ENCODE assay signal across 25 mouse cellular contexts in the genomic region with DNA sequence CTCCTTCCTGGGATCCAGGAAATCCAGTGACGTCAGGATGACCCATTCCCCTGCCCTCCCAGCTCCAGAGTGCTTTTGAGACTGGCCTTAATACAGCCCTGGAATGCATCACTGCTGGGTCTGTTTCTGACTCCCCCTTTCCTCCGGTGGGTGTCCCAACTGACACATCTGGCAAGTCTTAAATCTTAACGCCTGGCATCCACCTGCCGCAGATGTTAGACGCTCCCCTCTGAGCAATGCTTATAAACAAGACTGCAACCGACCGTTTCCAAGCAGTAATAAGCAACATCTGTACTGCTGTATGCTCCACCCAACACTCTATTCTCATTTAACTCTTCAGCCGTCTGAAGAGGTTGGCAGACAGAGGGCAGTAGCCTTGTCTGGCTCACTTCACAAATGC.
DNase-seq lines count a peak whose midpoint lies in the region; ATAC-seq and TF ChIP-seq lines count a peak whose summit lies in the region.
"Had no signal": no experiment of that assay in that cellular context is flagged by ENCODE, and none has a peak within 500 bp of the region (broad histone marks: within the 10 kb centered on the region; RNA-seq: fewer than 3 reads in every experiment).

No protein-coding gene starts in this region.

- H3K27ac ChIP-seq in forebrain, postnatal 0 days (ENCODE audit: low read depth, low read length): no peak overlapping the region
- no peak overlapping the region for H3K27ac ChIP-seq in forebrain, embryonic 15.5 days (replicated peaks)
- H3K27ac ChIP-seq in embryonic facial prominence, embryonic 11.5 days (replicated peaks; ENCODE audit: low read depth, low read length): no peak overlapping the region
- H3K27ac ChIP-seq in limb, embryonic 10.5 days: no peak overlapping the region
- H3K27ac ChIP-seq: heart, embryonic 13.5 days; liver, embryonic 13.5 days; macrophage; midbrain, embryonic 12.5 days; neural tube, embryonic 15.5 days; stomach, embryonic 15.5 days had no signal

- WGBS in forebrain, postnatal 0 days: 67% methylated on average over 8 of the region's 8 CpGs
- 77% methylated on average over 8 of the region's 8 CpGs for WGBS in forebrain, embryonic 15.5 days
- WGBS in embryonic facial prominence, embryonic 11.5 days: 37% methylated on average over 8 of the region's 8 CpGs
- 15% methylated on average over 8 of the region's 8 CpGs for WGBS in limb, embryonic 10.5 days

- H3K4me1 ChIP-seq in forebrain, postnatal 0 days (ENCODE audit: insufficient read depth): no peaks in the 10 kb centered on the region
- H3K4me1 ChIP-seq in forebrain, embryonic 15.5 days: peaks cover 23% of the 10 kb centered on the region
- peaks cover 2% of the 10 kb centered on the region; the same call in 1 of the 2 replicates for H3K4me1 ChIP-seq in embryonic facial prominence, embryonic 11.5 days (ENCODE audit: control insufficient read depth, insufficient read depth, low read length)
- H3K4me1 ChIP-seq in limb, embryonic 10.5 days: peaks cover 60% of the 10 kb centered on the region
- H3K4me1 ChIP-seq: liver, embryonic 13.5 days had no signal

- no peak overlapping the region for H3K9ac ChIP-seq in forebrain, postnatal 0 days
- H3K9ac ChIP-seq in forebrain, embryonic 15.5 days (replicated peaks): no peak overlapping the region
- no peak overlapping the region for H3K9ac ChIP-seq in embryonic facial prominence, embryonic 11.5 days (replicated peaks; ENCODE audit: low read length)
- H3K9ac ChIP-seq: heart, embryonic 13.5 days; liver, embryonic 13.5 days; lung, embryonic 14.5 days; midbrain, embryonic 12.5 days; neural tube, embryonic 15.5 days; stomach, embryonic 15.5 days had no signal

- DNase-seq in forebrain, postnatal 0 days: no peak
- DNase-seq in 3T3-L1 (ENCODE audit: low read depth, low spot score): peak; percentile 29
- DNase-seq in embryonic facial prominence, embryonic 11.5 days (ENCODE audit: low spot score): peak; percentile 75
- peak; percentile 77 for DNase-seq in limb, embryonic 10.5 days (ENCODE audit: low spot score)
- no peak for DNase-seq in ovary, postnatal 36 days (ENCODE audit: low spot score)
- no peak for DNase-seq in gastrocnemius, postnatal 25 days
- DNase-seq: adrenal gland, postnatal 36 days; cerebellum, adult 18-20 months; heart, adult 11 months; heart, postnatal 4 days; kidney, adult 2 months; kidney, postnatal 10 days; liver, embryonic 13.5 days; lung, embryonic 14.5 days; thymus, adult 2 months had no signal

- no peak overlapping the region for H3K4me2 ChIP-seq in forebrain, postnatal 0 days (ENCODE audit: low read depth)
- H3K4me2 ChIP-seq in forebrain, embryonic 15.5 days (replicated peaks): no peak overlapping the region
- no peak overlapping the region for H3K4me2 ChIP-seq in embryonic facial prominence, embryonic 11.5 days (ENCODE audit: low read depth, low read length)
- H3K4me2 ChIP-seq: heart, embryonic 13.5 days; liver, embryonic 13.5 days; lung, embryonic 14.5 days; midbrain, embryonic 12.5 days; neural tube, embryonic 15.5 days; stomach, embryonic 15.5 days had no signal

- no peaks in the 10 kb centered on the region for H3K9me3 ChIP-seq in forebrain, postnatal 0 days (ENCODE audit: low read length)
- no peaks in the 10 kb centered on the region for H3K9me3 ChIP-seq in forebrain, embryonic 15.5 days
- no peaks in the 10 kb centered on the region for H3K9me3 ChIP-seq in embryonic facial prominence, embryonic 11.5 days (replicated peaks; ENCODE audit: control insufficient read depth, low read length)
- H3K9me3 ChIP-seq in limb, embryonic 10.5 days (replicated peaks): no peaks in the 10 kb centered on the region
- H3K9me3 ChIP-seq: heart, embryonic 13.5 days; liver, embryonic 13.5 days; midbrain, embryonic 12.5 days; neural tube, embryonic 15.5 days; stomach, embryonic 15.5 days had no signal

- H3K27me3 ChIP-seq in forebrain, postnatal 0 days (ENCODE audit: insufficient read depth, low read length): no peaks in the 10 kb centered on the region
- H3K27me3 ChIP-seq in forebrain, embryonic 15.5 days: no peaks in the 10 kb centered on the region
- peaks cover 2% of the 10 kb centered on the region; the same call in 1 of the 2 replicates for H3K27me3 ChIP-seq in embryonic facial prominence, embryonic 11.5 days (ENCODE audit: control insufficient read depth, insufficient read depth, low read length)
- H3K27me3 ChIP-seq in limb, embryonic 10.5 days (ENCODE audit: low read depth, poor library complexity, severe bottlenecking): peaks cover 66% of the 10 kb centered on the region

- H3K36me3 ChIP-seq in forebrain, postnatal 0 days (ENCODE audit: insufficient read depth): no peaks in the 10 kb centered on the region
- H3K36me3 ChIP-seq in forebrain, embryonic 15.5 days: no peaks in the 10 kb centered on the region
- H3K36me3 ChIP-seq in embryonic facial prominence, embryonic 11.5 days (replicated peaks; ENCODE audit: control insufficient read depth, insufficient read depth, low read depth, low read length): no peaks in the 10 kb centered on the region
- H3K36me3 ChIP-seq in limb, embryonic 10.5 days: no peaks in the 10 kb centered on the region
- H3K36me3 ChIP-seq: heart, embryonic 13.5 days; liver, embryonic 13.5 days; midbrain, embryonic 12.5 days; neural tube, embryonic 15.5 days; stomach, embryonic 15.5 days had no signal

- no peak overlapping the region for H3K4me3 ChIP-seq in forebrain, postnatal 0 days (ENCODE audit: low read depth, low read length)
- no peak overlapping the region for H3K4me3 ChIP-seq in forebrain, embryonic 15.5 days
- no peak overlapping the region for H3K4me3 ChIP-seq in embryonic facial prominence, embryonic 11.5 days (ENCODE audit: low read depth, low read length)
- no peak overlapping the region for H3K4me3 ChIP-seq in limb, embryonic 10.5 days
- H3K4me3 ChIP-seq: erythroblast, embryonic 14.5 days; heart, embryonic 13.5 days; liver, embryonic 13.5 days; midbrain, embryonic 12.5 days; neural tube, embryonic 15.5 days; stomach, embryonic 15.5 days had no signal

- no peak for ATAC-seq in forebrain, postnatal 0 days
- no peak for ATAC-seq in forebrain, embryonic 15.5 days (replicated peaks)
- ATAC-seq in embryonic facial prominence, embryonic 11.5 days (replicated peaks; ENCODE audit: insufficient number of reproducible peaks, low FRiP score, low TSS enrichment, low read depth): no peak; the same call in 1 of the 2 replicates
- no peak for ATAC-seq in megakaryocyte progenitor cell, adult 5-6 weeks (replicated peaks; ENCODE audit: poor library complexity)
- ATAC-seq: forebrain, embryonic 14.5 days; hindbrain, embryonic 16.5 days had no signal

- 0 out of 2 replicates have a peak, but pooled peaks have one; percentile 6 for TF ChIP-seq CTCF in forebrain, postnatal 0 days (IDR thresholded peaks at IDR 0.05; ENCODE audit: low read depth)

Comparison
In these comparisons a context has a peak if more than half of its experiments do, and no peak if none do; other contexts are left out.
1. DNase-seq: peak in 3T3-L1 (single experiment), embryonic facial prominence, embryonic 11.5 days (single experiment) and limb, embryonic 10.5 days (single experiment); none in forebrain, postnatal 0 days (single experiment), ovary, postnatal 36 days (single experiment) and gastrocnemius, postnatal 25 days (single experiment).